Mouse (Mus musculus): ENCODE results near the gene Ivns1abp. TPM values are rescaled to one million over a fixed set of nuclear protein-coding genes. Genes with fewer than 3 reads are reported as not detected.
"Not testable (repeated sequence)": the region's sequence is repeated elsewhere in the genome, so short reads cannot be mapped to it uniquely, and the experiment has no call there.

Gene Ivns1abp
- 467 and 489 TPM in 2 replicates for total RNA-seq (2017)

DNA sequence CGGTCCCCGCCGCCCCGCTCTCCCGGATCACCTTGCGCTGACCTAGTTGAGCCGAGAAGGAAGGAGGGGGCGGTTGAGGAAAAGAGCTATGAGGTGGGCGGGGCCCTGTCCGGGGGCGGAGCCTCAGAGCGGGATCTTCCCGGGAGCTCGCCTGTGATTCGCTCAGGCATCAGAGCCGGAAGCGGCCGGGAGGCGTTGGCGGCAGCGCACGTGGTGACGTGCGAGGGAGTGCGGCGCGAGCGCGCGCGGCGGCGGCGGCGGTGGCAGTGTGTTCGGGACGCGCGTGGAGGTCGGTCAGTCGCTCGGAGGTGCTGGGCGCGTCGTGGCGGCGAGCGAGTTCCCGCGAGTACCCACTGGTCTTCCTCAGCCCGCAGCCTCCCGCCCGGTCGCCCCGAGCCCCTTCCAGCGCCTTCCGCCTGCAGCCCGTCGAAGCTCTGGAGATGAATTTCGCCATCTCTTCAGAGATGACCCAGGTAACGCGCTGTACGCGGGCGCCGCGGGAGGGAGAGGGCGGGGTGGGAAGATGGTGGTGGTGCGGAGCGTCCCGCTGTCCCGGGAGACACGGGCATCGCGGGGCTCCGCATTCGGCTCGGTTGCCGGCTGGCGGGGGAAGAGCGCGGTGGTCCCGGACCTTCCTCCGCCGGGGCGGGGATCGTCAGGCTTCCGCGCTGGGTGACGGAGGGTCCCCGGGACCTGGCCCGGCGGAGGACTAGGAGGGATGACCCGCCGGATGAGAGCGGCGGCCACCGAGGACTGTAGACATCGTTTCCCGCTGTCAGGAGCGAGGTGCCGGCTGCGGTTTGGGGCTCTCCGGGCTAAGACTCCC, at the start of gene Ivns1abp:
Ivns1abp (plus strand) TSS at position 195 of the 826 bp plus-strand sequence.
- peak; percentile 76 for ATAC-seq (replicated peaks; ENCODE audit: low read depth, poor library complexity, severe bottlenecking)

DNA sequence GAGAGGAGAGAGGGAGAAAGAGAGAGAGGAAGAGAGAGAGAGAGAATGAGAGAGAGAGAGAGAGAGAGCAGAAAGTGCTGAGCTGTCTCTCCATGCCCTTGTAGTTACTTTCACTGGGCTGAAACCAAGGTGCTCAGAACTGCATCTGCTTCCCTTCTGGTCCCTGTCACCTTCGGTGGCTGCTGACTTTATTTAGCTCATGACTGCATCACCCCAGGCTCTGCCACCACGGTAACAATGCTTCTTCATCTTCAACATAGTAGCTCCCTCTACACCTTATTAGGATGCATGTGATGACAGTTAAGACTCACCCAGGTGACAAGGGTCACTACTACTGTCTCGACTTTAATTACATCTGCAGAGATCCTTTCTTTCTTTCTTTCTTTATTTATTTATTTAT, 48.8 kb upstream of the Ivns1abp start:
- ATAC-seq (replicated peaks; ENCODE audit: low read depth, poor library complexity, severe bottlenecking): no peak

- no peak for ATAC-seq (replicated peaks; ENCODE audit: low read depth, poor library complexity, severe bottlenecking)
Measured at GRCm38 (mm10) chr1:151296621-151297020, 47.7 kb upstream of the Ivns1abp start.

DNA sequence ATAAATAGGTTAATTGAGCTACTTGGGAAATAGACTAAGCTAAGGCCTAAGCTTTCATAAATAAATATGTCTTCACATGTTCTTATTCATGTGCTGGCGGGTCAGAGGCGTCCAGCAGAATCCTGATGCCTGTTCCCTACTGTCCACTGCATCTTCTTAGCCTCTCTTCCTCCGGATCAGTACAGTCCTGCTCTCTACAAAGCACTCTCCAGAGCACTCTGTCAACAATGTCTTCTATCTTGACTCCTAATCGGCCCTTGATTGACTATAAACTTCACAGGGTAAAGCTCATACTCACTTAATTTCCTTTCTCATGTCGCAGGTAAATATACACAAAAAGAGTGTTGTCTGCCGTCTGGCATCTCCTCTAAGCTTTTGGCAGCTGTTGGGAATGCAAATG, 47.3 kb upstream of the Ivns1abp start:
- no peak for ATAC-seq (replicated peaks; ENCODE audit: low read depth, poor library complexity, severe bottlenecking)

DNA sequence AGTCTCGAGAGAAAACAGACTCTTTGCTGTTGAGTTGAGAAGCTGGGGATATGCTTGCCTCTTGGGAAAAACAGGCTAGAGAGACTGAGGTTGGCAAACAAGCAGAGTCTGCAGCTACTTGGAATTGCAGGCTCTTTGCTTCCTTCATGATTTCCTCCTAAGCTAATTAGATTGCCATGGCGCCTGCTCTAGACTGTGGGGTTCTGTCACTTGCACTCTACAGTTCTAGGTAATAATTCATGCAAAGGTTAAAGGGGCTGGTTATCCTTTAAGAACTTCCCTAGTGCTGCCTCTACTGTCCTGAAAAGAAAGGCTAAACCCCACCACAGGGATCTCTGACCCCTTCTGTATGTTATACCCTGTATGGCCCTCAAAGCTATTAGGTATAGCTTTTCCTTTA, 46.7 kb upstream of the Ivns1abp start:
- ATAC-seq (replicated peaks; ENCODE audit: low read depth, poor library complexity, severe bottlenecking): no peak

DNA sequence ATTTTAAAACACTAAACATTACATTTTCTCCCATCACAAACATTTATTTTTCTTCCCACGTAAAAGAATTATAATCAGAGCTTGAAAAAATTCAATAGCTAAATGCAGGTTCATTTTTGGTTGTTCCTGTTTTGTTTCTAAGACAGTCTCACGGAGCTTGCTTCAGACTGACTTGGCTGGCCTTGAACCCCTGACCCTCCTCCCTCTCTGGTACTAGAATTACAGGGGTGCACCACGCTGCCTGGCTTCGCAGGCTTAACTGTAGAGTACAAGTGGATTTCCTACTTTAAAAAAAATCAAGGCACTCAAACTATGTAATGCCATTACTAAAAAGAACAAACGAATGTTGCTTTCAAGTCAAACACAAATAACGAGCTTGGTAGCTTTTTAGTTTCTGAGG, 42.8 kb upstream of the Ivns1abp start:
- no peak for ATAC-seq (replicated peaks; ENCODE audit: low read depth, poor library complexity, severe bottlenecking)

DNA sequence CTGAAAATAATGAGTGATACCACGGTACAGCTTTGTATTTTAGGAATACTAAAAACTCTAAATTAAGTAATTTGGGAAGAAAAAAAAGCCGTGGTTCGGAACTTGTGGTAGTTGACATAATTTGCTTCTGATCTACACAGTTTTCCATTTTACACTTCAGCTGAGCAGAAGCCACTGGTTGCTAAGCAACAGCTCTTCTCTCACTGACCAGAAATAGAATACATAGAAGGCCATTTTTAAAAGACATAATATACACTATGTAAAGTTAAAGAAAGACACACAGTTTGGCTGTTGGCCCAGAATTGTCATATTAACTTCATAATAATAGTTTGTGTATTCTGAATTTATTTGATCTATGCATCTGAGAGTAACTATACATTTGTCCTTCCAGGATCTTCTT, 42.4 kb upstream of the Ivns1abp start:
- no peak for ATAC-seq (replicated peaks; ENCODE audit: low read depth, poor library complexity, severe bottlenecking)

GRCm38 (mm10) chr1:151303265-151303664, 41.0 kb upstream of the Ivns1abp start:
- no peak for ATAC-seq (replicated peaks; ENCODE audit: low read depth, poor library complexity, severe bottlenecking)

GRCm38 (mm10) chr1:151305001-151305400, 39.3 kb upstream of the Ivns1abp start:
- ATAC-seq (replicated peaks; ENCODE audit: low read depth, poor library complexity, severe bottlenecking): not testable (repeated sequence)

DNA sequence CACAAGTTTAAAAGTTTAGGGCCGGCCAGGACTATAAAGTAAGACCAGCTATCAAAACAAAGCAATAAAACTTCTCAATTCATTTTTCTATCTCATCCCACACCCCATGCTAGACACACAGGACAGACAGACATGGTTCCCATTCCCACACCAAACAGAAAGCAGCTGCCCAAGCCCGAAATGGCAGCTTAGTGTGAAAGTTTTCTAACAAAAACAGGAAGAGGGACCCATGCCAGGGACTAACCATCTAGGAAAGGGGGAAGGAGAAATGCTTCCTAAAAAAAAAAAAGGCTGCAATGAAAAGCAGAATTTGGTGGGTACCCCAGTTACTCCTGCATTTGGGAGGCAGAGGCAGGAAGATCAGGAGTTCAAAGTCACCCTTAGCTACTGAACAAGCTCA, 37.2 kb upstream of the Ivns1abp start:
- peak; percentile 36 for ATAC-seq (replicated peaks; ENCODE audit: low read depth, poor library complexity, severe bottlenecking)

DNA sequence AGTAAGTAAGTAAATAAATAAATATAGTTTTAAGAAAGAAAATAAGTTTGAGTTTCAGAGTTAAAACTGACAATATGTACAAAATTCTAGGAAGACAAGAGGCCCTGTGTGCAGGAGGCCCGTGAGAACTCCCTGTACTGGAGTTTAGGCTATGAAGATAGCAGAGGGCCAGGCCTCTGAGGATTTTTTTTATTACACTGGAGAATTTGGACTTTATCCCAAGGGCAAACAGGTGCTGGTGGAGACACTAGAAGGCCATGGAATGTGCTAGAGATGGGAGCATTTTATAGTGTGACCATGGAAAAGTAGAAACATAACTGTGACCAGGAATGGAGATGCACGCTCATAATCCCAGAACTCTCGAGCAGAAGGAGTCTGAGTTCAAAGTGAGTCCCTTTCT, 36.5 kb upstream of the Ivns1abp start:
- no peak for ATAC-seq (replicated peaks; ENCODE audit: low read depth, poor library complexity, severe bottlenecking)

- ATAC-seq (replicated peaks; ENCODE audit: low read depth, poor library complexity, severe bottlenecking): no peak
Measured at GRCm38 (mm10) chr1:151308508-151308907, 35.8 kb upstream of the Ivns1abp start.

DNA sequence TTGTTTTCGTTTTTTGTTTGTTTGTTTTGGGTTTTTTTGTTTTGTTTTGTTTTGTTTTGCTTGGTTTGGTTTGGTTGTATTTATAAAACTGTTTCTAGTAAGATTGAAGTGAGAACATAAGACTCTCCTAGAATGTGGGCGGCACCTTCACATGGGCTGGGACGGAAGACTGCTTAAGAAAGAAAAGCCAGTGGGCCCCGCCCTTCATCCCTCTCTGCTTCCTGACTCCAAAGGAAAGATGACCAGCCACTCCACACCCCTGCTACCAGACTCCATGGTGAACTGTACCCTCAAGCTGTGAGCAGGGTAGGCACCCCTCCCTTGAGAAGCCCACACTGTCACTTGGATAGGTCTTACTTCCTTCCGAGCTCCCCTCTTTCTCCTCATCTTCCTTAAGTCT, 33.8 kb upstream of the Ivns1abp start:
- no peak for ATAC-seq (replicated peaks; ENCODE audit: low read depth, poor library complexity, severe bottlenecking)

- no peak for ATAC-seq (replicated peaks; ENCODE audit: low read depth, poor library complexity, severe bottlenecking)
Measured at GRCm38 (mm10) chr1:151311379-151311778, 32.9 kb upstream of the Ivns1abp start.

- no peak for ATAC-seq (replicated peaks; ENCODE audit: low read depth, poor library complexity, severe bottlenecking)
Measured at GRCm38 (mm10) chr1:151319267-151319666, 25.0 kb upstream of the Ivns1abp start.

DNA sequence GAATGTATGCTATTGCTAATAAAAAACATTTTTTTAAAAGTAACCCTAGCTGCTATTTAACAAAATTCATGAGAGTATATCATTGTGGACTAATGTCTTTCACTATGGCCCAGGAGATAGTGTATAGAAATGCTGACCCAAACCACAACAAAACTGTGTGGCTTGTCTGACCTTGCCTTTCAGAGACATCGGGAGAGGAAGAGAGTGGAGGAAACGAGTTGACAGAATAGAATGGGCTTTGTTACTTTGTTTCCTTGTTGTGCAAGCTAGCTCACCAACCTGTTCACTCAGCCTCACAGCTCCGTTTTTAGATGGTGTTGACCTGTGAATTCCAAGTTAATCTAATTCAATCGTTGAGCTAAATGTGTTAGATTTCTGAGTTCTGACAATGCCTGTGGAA, 23.9 kb upstream of the Ivns1abp start:
- peak; percentile 52; the same call in 1 of the 2 replicates for ATAC-seq (replicated peaks; ENCODE audit: low read depth, poor library complexity, severe bottlenecking)

DNA sequence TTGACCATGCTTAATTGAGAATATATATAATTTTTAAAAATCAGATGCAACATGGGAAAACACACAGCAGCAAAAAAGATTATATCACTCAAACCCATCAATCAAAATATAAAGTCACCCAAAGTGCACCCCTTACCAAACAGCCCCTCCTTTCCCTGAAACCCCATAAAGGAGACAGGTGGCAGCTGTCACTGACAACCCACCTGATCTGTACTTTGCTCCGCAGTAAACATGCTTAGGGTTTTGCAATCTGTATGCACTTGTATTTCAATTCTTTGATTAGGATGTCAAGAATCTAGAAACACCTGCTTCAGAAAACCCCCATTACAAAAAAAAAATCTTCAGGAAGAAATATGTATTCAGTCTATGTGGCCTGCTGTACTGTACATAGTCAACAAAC, 18.9 kb upstream of the Ivns1abp start:
- ATAC-seq (replicated peaks; ENCODE audit: low read depth, poor library complexity, severe bottlenecking): no peak

DNA sequence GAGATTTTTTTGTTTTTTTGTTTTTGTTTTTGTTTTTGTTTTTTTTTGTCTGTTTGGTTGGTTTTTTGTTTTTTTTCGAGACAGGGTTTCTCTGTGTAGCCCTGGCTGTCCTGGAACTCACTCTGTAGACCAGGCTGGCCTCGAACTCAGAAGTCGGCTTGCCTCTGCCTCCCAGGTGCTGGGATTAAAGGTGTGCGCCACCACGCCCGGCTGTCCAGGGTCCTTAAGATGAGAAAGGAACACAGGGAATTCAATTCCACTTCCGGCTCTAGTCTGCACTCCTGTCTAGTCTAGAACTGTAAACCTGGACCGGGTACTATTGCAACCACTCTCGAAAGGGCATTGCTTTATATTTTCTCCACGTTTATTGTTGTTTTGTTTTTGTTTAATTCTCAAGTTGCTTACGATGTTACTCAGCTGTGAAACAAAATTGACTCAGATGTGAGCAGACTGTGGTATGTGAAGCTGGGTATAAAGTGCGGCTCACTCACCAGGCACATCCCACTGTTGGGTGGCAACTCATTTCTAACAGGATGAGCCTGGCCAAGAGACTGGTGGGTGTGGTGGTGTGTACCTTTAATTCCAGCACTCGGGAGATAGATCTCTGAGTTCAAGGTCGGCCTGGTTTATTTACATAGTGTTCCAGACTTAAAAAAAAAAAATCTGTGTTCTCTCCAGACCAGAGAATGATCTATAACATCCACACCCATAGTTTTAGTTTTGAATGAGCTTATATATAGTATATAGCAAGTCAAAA, 15.8 kb upstream of the Ivns1abp start:
- no peak for ATAC-seq (replicated peaks; ENCODE audit: low read depth, poor library complexity, severe bottlenecking)

- ATAC-seq (replicated peaks; ENCODE audit: low read depth, poor library complexity, severe bottlenecking): no peak
Measured at GRCm38 (mm10) chr1:151329601-151330000, 14.7 kb upstream of the Ivns1abp start.

- ATAC-seq (replicated peaks; ENCODE audit: low read depth, poor library complexity, severe bottlenecking): no peak
Measured at GRCm38 (mm10) chr1:151332819-151333218, 11.5 kb upstream of the Ivns1abp start.

- peak; percentile 75 for ATAC-seq (replicated peaks; ENCODE audit: low read depth, poor library complexity, severe bottlenecking)
Measured at GRCm38 (mm10) chr1:151338234-151338633, 6.0 kb upstream of the Ivns1abp start.
